Mouse (Mus musculus) liver, adult 2 months (tissue): ENCODE data around the gene Chrm3.

Source experiments
- CTCF ChIP-seq: fragments of 200-500 bp; IDR thresholded peaks from 2 replicates; pipeline ENCODE4 v1.5.1; 2011; ENCODE audit warnings: low read depth, low read length, control low read depth
- POLR2A ChIP-seq: fragments of 200-500 bp; IDR thresholded peaks from 2 replicates; pipeline ENCODE4 v1.6.1; 2011; ENCODE audit warnings: low read length, control low read depth; ENCODE audit not compliant: insufficient read depth; ENCODE audit errors: extremely low read depth

GRCm38 (mm10) chr13:9866161-9866560, 494.5 kb downstream of the Chrm3 start:
- TF ChIP-seq CTCF = no peak
- no peak for TF ChIP-seq POLR2A
